Mouse (Mus musculus): ENCODE measurements at regions not wholly inside any gene's neighbourhood (a gene's known extent, or its start where the extent isn't known, plus 50 kb on each side); places are given as distances from the start of the nearest gene placed in this dataset.

DNA sequence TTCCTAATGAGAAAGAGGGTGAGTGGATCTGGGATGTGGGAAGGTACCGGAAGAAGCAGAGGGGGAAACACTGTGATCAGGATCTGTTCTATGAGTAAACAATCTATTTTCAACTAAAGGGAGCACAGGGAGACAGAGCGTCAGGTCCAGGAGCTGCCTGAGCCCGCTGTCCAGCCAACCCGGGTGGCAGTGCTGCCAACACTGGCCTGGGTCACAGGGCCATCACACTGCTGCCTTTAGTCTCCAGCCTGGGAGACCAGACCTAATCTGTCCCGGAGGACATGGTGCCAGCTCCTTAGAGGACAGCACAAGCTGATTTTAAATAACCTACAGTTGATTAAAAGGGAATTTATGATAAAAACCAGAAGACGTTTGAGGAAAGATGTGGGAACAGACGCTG lies 100.0 kb upstream of the Tmem260 start:
- TF ChIP-seq CTCF (IDR thresholded peaks at IDR 0.05; ENCODE audit: low read depth) (no peak), EP300 (IDR thresholded peaks at IDR 0.05; ENCODE audit: low read depth) (no peak)

All from heart, postnatal 0 days (tissue).